Mouse (Mus musculus) testis, adult 2 months (tissue): ENCODE results near the gene Pigk. TPM values are rescaled to one million over a fixed set of nuclear protein-coding genes. Genes with fewer than 3 reads are reported as not detected.

Experiments
- H3K27ac ChIP-seq: fragments of 200-500 bp; 2 replicates; pipeline ENCODE4 v1.5.1; 2012; ENCODE audit warnings: low read depth, low read length; ENCODE audit not compliant: control insufficient read depth, insufficient read depth
- H3K27me3 ChIP-seq: fragments of 200-500 bp; 2 replicates; pipeline ENCODE4 v1.6.1; 2012; ENCODE audit warnings: mild to moderate bottlenecking, low read length, moderate library complexity; ENCODE audit not compliant: control insufficient read depth, insufficient read depth
- H3K36me3 ChIP-seq: fragments of 200-500 bp; 2 replicates; pipeline ENCODE4 v1.6.1; 2012; ENCODE audit warnings: mild to moderate bottlenecking, low read length; ENCODE audit not compliant: control insufficient read depth, insufficient read depth
- H3K4me1 ChIP-seq: fragments of 200-500 bp; 2 replicates; pipeline ENCODE4 v1.6.1; 2012; ENCODE audit warnings: low read length; ENCODE audit not compliant: control insufficient read depth, insufficient read depth
- H3K4me3 ChIP-seq: fragments of 200-500 bp; 2 replicates; pipeline ENCODE4 v1.5.1; 2012; ENCODE audit warnings: low read depth, mild to moderate bottlenecking, low read length, moderate library complexity, mixed read lengths; ENCODE audit not compliant: control insufficient read depth
- CTCF ChIP-seq: fragments of 200-500 bp; IDR thresholded peaks from 2 replicates; pipeline ENCODE4 v1.5.1; 2012; ENCODE audit warnings: low read depth, mild to moderate bottlenecking, inconsistent platforms, low read length, moderate library complexity; ENCODE audit not compliant: control insufficient read depth, insufficient read depth, insufficient replicate concordance
- POLR2A ChIP-seq: fragments of 200-500 bp; IDR thresholded peaks from 2 replicates; pipeline ENCODE4 v1.6.1; 2012; ENCODE audit warnings: low read depth, mild to moderate bottlenecking, inconsistent platforms, low read length, moderate library complexity; ENCODE audit not compliant: control insufficient read depth
- polyA plus RNA-seq: library from polyadenylated mRNA; depleted of rRNA; stranded (reverse); fragments of >200 nt; gene quantifications from 2 replicates; pipeline ENCODE4 v1.2.3, GENCODE M21; 2012

The Pigk gene
- polyA plus RNA-seq, 1 experiment: 34.6 TPM

GRCm38 (mm10) chr3:152907683-152908082 is 193.8 kb downstream of the Pigk start:
- H3K36me3 ChIP-seq: no peaks in the 10 kb centered on the region
- H3K4me1 ChIP-seq: no peaks in the 10 kb centered on the region
- no peak overlapping the region for H3K4me3 ChIP-seq
- no peak overlapping the region for H3K27ac ChIP-seq
- TF ChIP-seq CTCF (no peak), POLR2A (no peak)
- no peaks in the 10 kb centered on the region for H3K27me3 ChIP-seq

DNA sequence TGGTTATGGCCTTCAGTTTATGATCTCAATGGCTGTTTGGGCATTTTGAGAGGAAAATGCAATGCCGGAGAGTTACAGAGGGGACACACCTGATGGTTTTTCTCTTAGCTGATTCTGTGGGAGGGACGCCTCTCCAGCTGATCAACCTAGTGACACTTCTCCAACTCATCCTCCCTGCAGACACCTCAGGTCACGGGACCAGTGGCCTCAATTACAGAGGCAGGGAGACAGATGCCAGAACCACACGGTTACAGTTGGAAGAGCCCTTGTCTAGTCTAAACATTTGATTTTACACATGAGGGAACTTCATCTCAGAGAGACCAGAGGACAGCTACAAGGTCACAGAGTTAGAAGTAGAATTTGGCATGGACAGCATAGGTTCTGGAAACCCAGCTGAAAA is 197.7 kb downstream of the Pigk start:
- TF ChIP-seq POLR2A (no peak), CTCF (no peak)

GRCm38 (mm10) chr3:152912216-152913101 is 198.6 kb downstream of the Pigk start:
- Histone ChIP-seq H3K4me3 (no peak overlapping the region), H3K4me1 (no peaks in the 10 kb centered on the region), H3K27ac (no peak overlapping the region), H3K27me3 (no peaks in the 10 kb centered on the region), H3K36me3 (no peaks in the 10 kb centered on the region)
- TF ChIP-seq POLR2A (no peak), CTCF (no peak)

More for the DNA sequence above, 197.7 kb downstream of the Pigk start:
- H3K4me3 ChIP-seq: no peak overlapping the region
- no peaks in the 10 kb centered on the region for H3K36me3 ChIP-seq
- no peaks in the 10 kb centered on the region for H3K27me3 ChIP-seq
- H3K4me1 ChIP-seq: no peaks in the 10 kb centered on the region
- no peak overlapping the region for H3K27ac ChIP-seq

- H3K36me3 ChIP-seq: no peaks in the 10 kb centered on the region
- no peak overlapping the region for H3K4me3 ChIP-seq
- no peak overlapping the region for H3K27ac ChIP-seq
- TF ChIP-seq CTCF: no peak
- no peaks in the 10 kb centered on the region for H3K27me3 ChIP-seq
- H3K4me1 ChIP-seq: no peaks in the 10 kb centered on the region
These were observed 199.2 kb downstream of the Pigk start for GRCm38 (mm10) chr3:152913150-152913549.

DNA sequence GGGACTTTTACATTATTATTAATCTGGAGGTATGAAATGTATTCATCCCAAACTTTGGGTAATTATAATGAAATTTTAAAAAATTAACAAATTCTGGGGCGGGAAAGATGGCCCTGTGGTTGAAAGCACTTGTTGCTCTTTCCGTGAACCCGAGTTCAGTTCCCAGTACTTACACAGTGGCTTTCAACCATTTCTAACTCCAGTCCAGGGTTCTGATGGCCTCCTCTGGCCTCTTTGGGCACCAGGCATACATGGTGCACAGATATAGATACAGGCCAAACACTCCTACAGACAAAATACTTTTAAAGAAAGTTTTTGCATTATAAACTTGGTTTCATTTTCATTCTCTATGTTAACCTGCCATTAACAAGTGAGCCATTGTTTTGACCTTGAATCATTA is 199.7 kb downstream of the Pigk start:
- Histone ChIP-seq H3K27ac (no peak overlapping the region), H3K36me3 (no peaks in the 10 kb centered on the region), H3K4me3 (no peak overlapping the region), H3K27me3 (no peaks in the 10 kb centered on the region), H3K4me1 (no peaks in the 10 kb centered on the region)
- TF ChIP-seq CTCF: no peak

GRCm38 (mm10) chr3:152914376-152914775 is 200.5 kb downstream of the Pigk start:
- no peaks in the 10 kb centered on the region for H3K4me1 ChIP-seq
- TF ChIP-seq POLR2A (no peak), CTCF (no peak)
- no peaks in the 10 kb centered on the region for H3K27me3 ChIP-seq
- no peak overlapping the region for H3K4me3 ChIP-seq
- no peak overlapping the region for H3K27ac ChIP-seq
- no peaks in the 10 kb centered on the region for H3K36me3 ChIP-seq

GRCm38 (mm10) chr3:152917579-152917978 is 203.7 kb downstream of the Pigk start:
- H3K27me3 ChIP-seq: no peaks in the 10 kb centered on the region
- no peak overlapping the region for H3K4me3 ChIP-seq
- no peaks in the 10 kb centered on the region for H3K4me1 ChIP-seq
- TF ChIP-seq POLR2A: no peak
- TF ChIP-seq CTCF: no peak
- H3K36me3 ChIP-seq: no peaks in the 10 kb centered on the region
- H3K27ac ChIP-seq: no peak overlapping the region

GRCm38 (mm10) chr3:152919101-152919500 is 205.2 kb downstream of the Pigk start:
- TF ChIP-seq POLR2A (no peak), CTCF (no peak)

More at GRCm38 (mm10) chr3:152919101-152919500, 205.2 kb downstream of the Pigk start:
- no peaks in the 10 kb centered on the region for H3K27me3 ChIP-seq
- no peak overlapping the region for H3K27ac ChIP-seq
- H3K4me1 ChIP-seq: no peaks in the 10 kb centered on the region
- no peak overlapping the region for H3K4me3 ChIP-seq
- H3K36me3 ChIP-seq: no peaks in the 10 kb centered on the region
